Mouse (Mus musculus) heart, adult 2 months (tissue): Measurements from ENCODE around the gene Pgm2l1.

Experiments
- CTCF ChIP-seq: fragments of 200-600 bp; IDR thresholded peaks from 2 replicates; pipeline ENCODE4 v1.8.1; 2022; ENCODE audit warnings: antibody characterized with exemption, mild to moderate bottlenecking, moderate library complexity
- EP300 ChIP-seq: fragments of 200-500 bp; IDR thresholded peaks from 2 replicates; pipeline ENCODE4 v1.6.1; 2011; ENCODE audit warnings: low read depth, low read length, control low read depth; ENCODE audit not compliant: insufficient read depth
- POLR2A ChIP-seq: fragments of 200-500 bp; IDR thresholded peaks from 2 replicates; pipeline ENCODE4 v1.6.1; 2011; ENCODE audit warnings: mild to moderate bottlenecking, low read depth, low read length, control low read depth; ENCODE audit not compliant: insufficient read depth

DNA sequence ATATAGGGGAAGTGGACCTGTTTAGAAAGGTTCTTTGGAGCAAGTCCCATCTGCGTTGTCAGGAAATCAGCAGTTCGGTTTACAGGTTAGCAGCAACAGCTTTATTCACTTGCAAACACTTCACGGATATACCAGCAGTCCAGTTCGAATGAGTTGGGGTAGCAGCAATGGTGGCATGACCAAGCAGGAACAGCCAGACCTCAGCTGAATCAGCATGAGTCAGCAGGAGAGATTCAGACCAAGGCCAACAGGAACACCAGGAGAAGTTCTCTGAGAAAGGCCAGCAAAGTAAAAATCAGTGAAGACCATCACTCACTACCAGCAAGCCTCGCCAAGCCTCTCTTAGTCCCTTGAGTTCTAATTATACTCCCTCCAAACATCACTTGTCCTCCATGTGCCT is 23.5 kb downstream of the Pgm2l1 start:
- no peak for TF ChIP-seq CTCF
- no peak for TF ChIP-seq EP300
- no peak for TF ChIP-seq POLR2A
